Mouse (Mus musculus): ENCODE data around the gene Upk1a. TPM values are rescaled to one million over a fixed set of nuclear protein-coding genes. Genes with fewer than 3 reads are reported as not detected.

Upk1a gene
- polyA plus RNA-seq (2017; shearing (Covaris generic)) = 0.83 TPM

GRCm38 (mm10) chr7:30612654-30613402, at the start of gene Upk1a:
Gene Upk1a (minus strand): TSS chr7:30612847.

DNA sequence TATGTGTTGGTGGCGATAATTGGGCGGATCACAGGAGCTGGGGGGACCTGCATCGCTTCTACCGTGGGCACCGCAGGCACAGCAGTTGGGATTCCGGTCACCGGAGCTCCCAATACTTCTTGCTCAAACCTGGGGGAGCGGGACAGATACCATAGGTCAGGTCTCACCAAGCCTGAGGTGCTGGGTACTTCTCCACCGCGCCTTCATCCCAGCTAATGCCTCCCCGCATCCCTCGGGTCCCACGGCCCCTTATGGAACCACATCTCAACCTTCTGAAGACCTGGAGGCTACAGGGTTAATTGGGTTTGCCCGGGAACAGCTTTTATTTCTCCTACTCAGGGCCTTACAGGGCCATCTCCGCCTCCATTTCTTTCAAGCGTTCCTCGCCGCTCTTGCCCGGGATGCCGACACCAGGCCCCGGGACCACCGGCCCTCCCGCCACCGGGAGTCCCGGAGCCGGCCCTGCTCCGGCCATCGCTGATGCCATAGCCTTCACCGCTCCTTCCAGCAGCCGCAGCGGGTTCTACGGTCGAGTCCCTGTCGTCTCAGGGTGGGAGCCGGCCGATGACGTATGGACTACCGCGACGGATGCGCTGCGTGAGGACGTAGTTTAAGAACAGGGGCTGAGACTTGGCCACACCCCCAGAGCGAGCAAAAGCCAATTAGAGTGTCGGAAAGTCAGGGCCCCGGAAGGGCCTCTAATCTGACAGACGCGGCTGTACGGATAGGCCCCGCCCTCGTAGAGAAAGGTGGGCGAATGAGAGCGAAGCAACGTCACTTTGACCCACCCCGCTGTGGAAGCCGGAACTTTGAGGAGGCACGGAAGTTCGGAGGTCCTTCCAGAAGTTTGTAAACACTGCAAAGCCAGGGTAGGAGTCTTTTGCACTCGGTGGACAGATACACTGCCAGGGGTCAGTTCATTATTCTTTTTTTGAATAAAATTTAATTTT, 37.2 kb upstream of the Upk1a start, which contains the start of gene Rbm42:
Gene Rbm42 (minus strand): TSS at position 727 of the 950 bp plus-strand sequence.

GRCm38 (mm10) chr7:30635752-30636151, 23.1 kb upstream of the Upk1a start, which contains the start of gene Etv2:
Gene Etv2 (minus strand): TSS chr7:30635852.

GRCm38 (mm10) chr7:30625530-30626384, 13.1 kb upstream of the Upk1a start, which contains the start of gene Cox6b1:
Gene Cox6b1 (minus strand): TSS chr7:30626151.

DNA sequence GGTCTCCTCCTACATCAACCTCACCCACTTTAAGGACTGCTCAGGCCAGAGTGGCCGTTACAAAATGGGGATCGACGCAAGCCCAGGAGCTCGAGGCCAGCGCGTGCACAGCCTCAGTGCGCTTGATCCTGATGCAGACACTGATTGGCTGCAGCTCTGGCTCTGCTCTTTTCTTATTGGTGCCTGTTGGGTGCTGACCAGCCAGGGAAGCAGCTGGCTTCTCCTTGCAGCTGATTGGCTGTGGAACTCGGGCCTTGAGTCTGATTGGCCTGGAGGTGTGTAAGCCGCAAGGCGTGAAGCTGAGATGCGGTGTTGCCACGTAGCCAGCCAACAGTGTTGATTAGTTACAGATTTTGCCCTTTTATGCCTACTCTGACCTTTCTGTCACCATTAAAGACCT, 13.9 kb downstream of the Upk1a start, which contains the start of gene Zbtb32:
Gene Zbtb32 (minus strand): TSS at position 124 of the 400 bp plus-strand sequence.

GRCm38 (mm10) chr7:30588676-30589434, 23.8 kb downstream of the Upk1a start, which contains the start of gene Kmt2b:
Gene Kmt2b (minus strand): TSS chr7:30588726.

DNA sequence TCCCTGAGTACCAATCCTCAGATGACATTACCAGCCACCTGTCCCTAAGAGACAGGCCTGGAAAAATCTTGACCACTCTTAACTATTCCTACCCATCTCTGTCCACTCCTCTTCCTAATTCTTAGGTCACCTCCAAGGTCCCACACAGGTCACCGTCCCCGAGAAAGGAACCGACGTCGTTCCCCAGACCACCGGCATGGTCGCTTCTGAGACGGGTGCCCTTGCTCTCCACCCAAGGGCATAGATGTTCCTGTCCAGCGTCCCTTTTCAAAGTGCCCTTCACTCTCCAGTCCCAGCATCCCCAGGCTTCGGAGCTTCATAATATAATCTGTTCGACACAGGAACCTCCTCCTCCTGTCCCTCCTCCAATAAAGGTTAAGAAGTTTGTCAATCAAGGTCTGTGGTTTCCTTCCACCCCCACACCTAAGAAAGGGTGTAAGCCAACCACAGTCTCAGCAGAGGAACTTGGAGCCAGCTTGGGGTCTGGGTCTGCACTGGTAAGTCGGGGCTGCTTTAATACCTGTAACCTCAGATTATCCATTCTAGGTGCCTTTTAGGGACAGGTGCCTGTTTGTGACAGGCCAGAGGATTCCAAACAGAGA, 47.6 kb downstream of the Upk1a start, which contains the start of gene Igflr1:
Gene Igflr1 (plus strand): TSS at position 458 of the 602 bp plus-strand sequence.

DNA sequence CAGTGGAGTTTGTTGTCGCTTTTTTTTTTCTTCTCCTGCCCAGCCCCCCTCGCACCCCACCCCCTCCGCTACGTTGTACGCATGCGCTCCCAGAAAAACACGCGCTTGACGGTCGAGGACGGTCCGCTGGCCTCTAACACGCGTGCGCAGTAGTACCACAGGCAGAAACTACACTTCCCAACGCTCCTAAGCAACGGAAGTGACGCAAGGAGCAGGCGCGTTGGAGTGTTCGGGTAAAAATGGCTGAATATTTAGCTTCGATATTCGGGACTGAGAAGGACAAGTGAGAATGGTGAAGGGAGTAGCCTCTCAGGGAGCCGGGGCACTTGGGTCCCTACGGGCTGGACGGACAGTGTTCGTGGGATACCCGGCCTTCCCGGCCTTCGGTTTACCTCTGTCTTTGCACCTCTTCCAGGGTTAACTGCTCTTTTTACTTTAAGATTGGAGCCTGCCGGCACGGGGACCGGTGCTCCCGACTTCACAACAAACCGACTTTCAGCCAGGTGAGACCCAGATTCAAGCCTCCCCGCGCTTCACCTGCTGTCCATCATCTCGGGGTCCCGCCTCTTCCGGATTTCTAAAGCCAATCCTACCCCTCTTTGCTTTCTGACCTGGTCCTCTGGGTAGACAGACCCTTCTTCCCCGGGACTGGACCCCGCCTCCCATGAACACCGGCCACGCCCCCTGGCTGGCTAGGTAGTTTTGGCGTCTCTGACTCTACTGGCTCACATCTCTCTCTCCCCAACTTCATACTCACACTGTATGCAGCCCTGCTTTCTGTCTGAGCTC, 49.3 kb downstream of the Upk1a start, which contains the start of the genes U2af1l4, Gm49396 and Psenen:
Gene U2af1l4 (plus strand): TSS at position 185 of the 789 bp plus-strand sequence.
Gene Gm49396 (plus strand): TSS at position 228 of the 789 bp plus-strand sequence.
Gene Psenen (minus strand): TSS at position 511 of the 789 bp plus-strand sequence.

GRCm38 (mm10) chr7:30559443-30559954, 53.1 kb downstream of the Upk1a start, which contains the start of gene Lin37:
Gene Lin37 (minus strand): TSS chr7:30559838.

Other genes starting within 250 kb of the Upk1a start
- 5.5 TPM for gene Tyrobp, start 199.1 kb downstream of the Upk1a start, polyA plus RNA-seq (2017; shearing (Covaris generic))
- 409 TPM for gene Hcst, start 193.0 kb downstream of the Upk1a start, polyA plus RNA-seq (2017; shearing (Covaris generic))
- 99.8 TPM for gene Nfkbid, start 191.1 kb downstream of the Upk1a start, polyA plus RNA-seq (2017; shearing (Covaris generic))
- gene Aplp1, start 167.3 kb downstream of the Upk1a start, polyA plus RNA-seq (2017; shearing (Covaris generic)) = 17.8 TPM
- gene Kirrel2, start 155.2 kb downstream of the Upk1a start, polyA plus RNA-seq (2017; shearing (Covaris generic)) = not detected
- gene Nphs1, start 154.5 kb downstream of the Upk1a start, polyA plus RNA-seq (2017; shearing (Covaris generic)) = not detected
- not detected for gene Prodh2, start 119.2 kb downstream of the Upk1a start, polyA plus RNA-seq (2017; shearing (Covaris generic))
- gene Arhgap33, start 77.8 kb downstream of the Upk1a start, polyA plus RNA-seq (2017; shearing (Covaris generic)) = 1.2 TPM
- 4.2 TPM for gene Hspb6, start 60.7 kb downstream of the Upk1a start, polyA plus RNA-seq (2017; shearing (Covaris generic))
- 9.9 TPM for gene Proser3, start 60.5 kb downstream of the Upk1a start, polyA plus RNA-seq (2017; shearing (Covaris generic))
- gene Lin37, start 53.0 kb downstream of the Upk1a start, polyA plus RNA-seq (2017; shearing (Covaris generic)) = 89.4 TPM
- gene U2af1l4, start 49.5 kb downstream of the Upk1a start, polyA plus RNA-seq (2017; shearing (Covaris generic)) = 47.2 TPM
- 86.6 TPM for gene Gm49396, start 49.5 kb downstream of the Upk1a start, polyA plus RNA-seq (2017; shearing (Covaris generic))
- gene Psenen, start 49.2 kb downstream of the Upk1a start, polyA plus RNA-seq (2017; shearing (Covaris generic)) = 217 TPM
- 150 TPM for gene Igflr1, start 47.4 kb downstream of the Upk1a start, polyA plus RNA-seq (2017; shearing (Covaris generic))
- gene Kmt2b, start 24.1 kb downstream of the Upk1a start, polyA plus RNA-seq (2017; shearing (Covaris generic)) = 15.9 TPM
- gene Zbtb32, start 13.9 kb downstream of the Upk1a start, polyA plus RNA-seq (2017; shearing (Covaris generic)) = 11.7 TPM
- 581 TPM for gene Cox6b1, start 13.3 kb upstream of the Upk1a start, polyA plus RNA-seq (2017; shearing (Covaris generic))
- gene Etv2, start 23.0 kb upstream of the Upk1a start, polyA plus RNA-seq (2017; shearing (Covaris generic)) = not detected
- 204 TPM for gene Rbm42, start 37.5 kb upstream of the Upk1a start, polyA plus RNA-seq (2017; shearing (Covaris generic))
- gene Haus5, start 52.1 kb upstream of the Upk1a start, polyA plus RNA-seq (2017; shearing (Covaris generic)) = 37.3 TPM
- gene Pmis2, start 58.8 kb upstream of the Upk1a start, polyA plus RNA-seq (2017; shearing (Covaris generic)) = not detected
- not detected for gene 2200002J24Rik, start 86.1 kb upstream of the Upk1a start, polyA plus RNA-seq (2017; shearing (Covaris generic))
- gene Atp4a, start 99.4 kb upstream of the Upk1a start, polyA plus RNA-seq (2017; shearing (Covaris generic)) = not detected
- gene Tmem147, start 116.7 kb upstream of the Upk1a start, polyA plus RNA-seq (2017; shearing (Covaris generic)) = 116 TPM
- 0.36 TPM for gene Gapdhs, start 130.8 kb upstream of the Upk1a start, polyA plus RNA-seq (2017; shearing (Covaris generic))
- gene Sbsn, start 138.6 kb upstream of the Upk1a start, polyA plus RNA-seq (2017; shearing (Covaris generic)) = 1.1 TPM
- gene Dmkn, start 150.9 kb upstream of the Upk1a start, polyA plus RNA-seq (2017; shearing (Covaris generic)) = not detected
- not detected for gene Krtdap, start 175.0 kb upstream of the Upk1a start, polyA plus RNA-seq (2017; shearing (Covaris generic))
- 0.26 TPM for gene Ffar2, start 210.9 kb upstream of the Upk1a start, polyA plus RNA-seq (2017; shearing (Covaris generic))
- gene Ffar3, start 243.3 kb upstream of the Upk1a start, polyA plus RNA-seq (2017; shearing (Covaris generic)) = not detected
- 0.07 TPM for gene Ffar1, start 248.7 kb upstream of the Upk1a start, polyA plus RNA-seq (2017; shearing (Covaris generic))